Mouse (Mus musculus) cerebellum, adult 2 months (tissue): ENCODE results near the gene Rhno1.

ENCODE experiments used
- CTCF ChIP-seq: fragments of 200-500 bp; IDR thresholded peaks from 2 replicates; pipeline ENCODE4 v1.5.1; 2011; ENCODE audit warnings: low read depth, mild to moderate bottlenecking, control low read depth, low read length, moderate library complexity, borderline replicate concordance; ENCODE audit not compliant: insufficient read depth
- POLR2A ChIP-seq: fragments of 200-500 bp; IDR thresholded peaks from 2 replicates; pipeline ENCODE4 v1.6.1; 2011; ENCODE audit warnings: low read length, control low read depth, borderline replicate concordance; ENCODE audit not compliant: insufficient read depth

DNA sequence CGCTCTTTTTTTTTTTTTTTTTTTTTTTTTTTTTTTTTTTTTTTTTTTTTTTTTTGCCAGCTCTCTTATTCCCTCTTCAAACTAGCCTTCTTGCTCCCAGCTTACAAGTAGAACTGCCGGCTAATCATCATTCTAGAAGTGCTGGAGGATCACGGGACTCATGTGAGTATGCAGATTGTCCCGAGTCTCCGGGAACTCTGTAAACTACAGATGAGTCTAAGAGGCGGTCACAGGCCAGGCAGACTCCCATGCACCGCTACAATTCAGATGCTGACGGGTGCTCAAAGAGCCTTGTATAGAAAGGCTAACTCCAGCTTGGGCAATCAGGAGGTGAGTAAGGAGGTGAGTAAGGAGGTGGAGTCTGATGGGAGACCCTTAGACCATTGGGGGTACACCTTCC lies 47.1 kb downstream of the Rhno1 start:
- TF ChIP-seq POLR2A (no peak), CTCF (no peak)
